In genomic region chr8:110216253-110216652, GRCm38 (mm10) we compare ENCODE assay signal across 19 mouse cellular contexts. TPM values are rescaled to one million over a fixed set of nuclear protein-coding genes. Genes with fewer than 3 reads are reported as not detected.
"Had no signal": no experiment of that assay in that cellular context is flagged by ENCODE, and none has a peak within 500 bp of the region (broad histone marks: within the 10 kb centered on the region; RNA-seq: fewer than 3 reads in every experiment).

No protein-coding gene starts in this region.

- DNase-seq: kidney, adult 8-10 months; kidney, postnatal 10 days; kidney, postnatal 36 days; liver; lung, adult 18-20 months; lung, postnatal 10 days; lung, postnatal 36 days; right cerebral cortex, adult 18-20 months; right cerebral cortex, postnatal 14 days; right cerebral cortex, postnatal 4 days; thymus, postnatal 36 days had no signal

- H3K27me3 ChIP-seq: kidney, embryonic 15.5 days; limb, embryonic 13.5 days; liver, embryonic 15.5 days; lung, embryonic 15.5 days; midbrain, embryonic 13.5 days; stomach, embryonic 15.5 days had no signal

RNA-seq across cellular contexts. Expression of gene Calb2, which starts 48.2 kb away (rescaled TPM):
- polyA plus RNA-seq: liver, embryonic 12.5 days; liver, embryonic 15.5 days; myocyte had no signal
